Mouse (Mus musculus): ENCODE results near the gene Gm42878.

Gene Gm42878

GRCm38 (mm10) chr5:121544910-121545792, at the start of gene Gm42878, which contains the start of gene Adam1a:
Gene Gm42878 (minus strand): TSS chr5:121545482.
Gene Adam1a (minus strand): TSS chr5:121545482.
- in situ Hi-C loops (cut with MboI, MseI): no loop called here

- in situ Hi-C loops (cut with MboI, MseI): loop anchor here in 1 of 2 experiments (5.0 kb wide), 1 partner anchor 33 kb away; no protein-coding TSS in a partner anchor
Observed at GRCm38 (mm10) chr5:121594714-121595313, 49.5 kb upstream of the Gm42878 start.

- in situ Hi-C loops (cut with MboI, MseI): no loop called here
Observed at GRCm38 (mm10) chr5:121593451-121594401, 48.4 kb upstream of the Gm42878 start, which contains the start of gene Aldh2. Gene Aldh2 (minus strand): TSS chr5:121593824.

- in situ Hi-C loops (cut with MboI, MseI): no loop called here
Observed at GRCm38 (mm10) chr5:121592816-121593407, 47.6 kb upstream of the Gm42878 start.

- in situ Hi-C loops (cut with MboI, MseI): no loop called here
Observed at GRCm38 (mm10) chr5:121592064-121592815, 47.0 kb upstream of the Gm42878 start.

GRCm38 (mm10) chr5:121591417-121592063, 46.3 kb upstream of the Gm42878 start:
- in situ Hi-C loops (cut with MboI, MseI): no loop called here

GRCm38 (mm10) chr5:121589928-121590327, 44.6 kb upstream of the Gm42878 start:
- in situ Hi-C loops (cut with MboI, MseI): no loop called here

- in situ Hi-C loops (cut with MboI, MseI): no loop called here
Observed at GRCm38 (mm10) chr5:121586400-121587039, 41.2 kb upstream of the Gm42878 start.

GRCm38 (mm10) chr5:121585699-121586098, 40.4 kb upstream of the Gm42878 start:
- in situ Hi-C loops (cut with MboI, MseI): no loop called here

GRCm38 (mm10) chr5:121585005-121585404, 39.7 kb upstream of the Gm42878 start:
- in situ Hi-C loops (cut with MboI, MseI): no loop called here

GRCm38 (mm10) chr5:121583765-121584501, 38.7 kb upstream of the Gm42878 start:
- in situ Hi-C loops (cut with MboI, MseI): no loop called here

GRCm38 (mm10) chr5:121581945-121582344, 36.7 kb upstream of the Gm42878 start:
- in situ Hi-C loops (cut with MboI, MseI): no loop called here

- in situ Hi-C loops (cut with MboI, MseI): no loop called here
Observed at GRCm38 (mm10) chr5:121576927-121577488, 31.7 kb upstream of the Gm42878 start.

GRCm38 (mm10) chr5:121575867-121576266, 30.6 kb upstream of the Gm42878 start:
- in situ Hi-C loops (cut with MboI, MseI): no loop called here

GRCm38 (mm10) chr5:121574145-121574544, 28.9 kb upstream of the Gm42878 start:
- in situ Hi-C loops (cut with MboI, MseI): no loop called here

- in situ Hi-C loops (cut with MboI, MseI): no loop called here
Observed at GRCm38 (mm10) chr5:121570787-121571186, 25.5 kb upstream of the Gm42878 start.

GRCm38 (mm10) chr5:121569881-121570420, 24.7 kb upstream of the Gm42878 start:
- in situ Hi-C loops (cut with MboI, MseI): loop anchor here in 1 of 2 experiments (5.0 kb wide), 1 partner anchor 37 kb away; no protein-coding TSS in a partner anchor
